Mouse (Mus musculus) bone marrow, adult 2 months (tissue): ENCODE measurements around the gene Fpr1. TPM values are rescaled to one million over a fixed set of nuclear protein-coding genes. Genes with fewer than 3 reads are reported as not detected.
"Not testable (repeated sequence)": the region's sequence is repeated elsewhere in the genome, so short reads cannot be mapped to it uniquely, and the experiment has no call there.

ENCODE experiments used
- H3K27ac ChIP-seq: fragments of 200-500 bp; 2 replicates; pipeline ENCODE4 v1.5.1; 2012; ENCODE audit warnings: low read depth, mild to moderate bottlenecking, control low read depth, inconsistent platforms, low read length; ENCODE audit not compliant: control insufficient read depth, poor library complexity, insufficient read depth
- H3K4me1 ChIP-seq: fragments of 200-500 bp; 2 replicates; pipeline ENCODE4 v1.6.1; 2011; ENCODE audit warnings: low read length; ENCODE audit not compliant: control insufficient read depth, insufficient read depth
- H3K4me3 ChIP-seq: fragments of 200-500 bp; replicated peaks from 2 replicates; pipeline ENCODE3; 2011; ENCODE audit warnings: mild to moderate bottlenecking, low read depth, low read length, control low read depth; ENCODE audit not compliant: control insufficient read depth
- CTCF ChIP-seq: fragments of 200-500 bp; IDR thresholded peaks from 2 replicates; pipeline ENCODE4 v1.5.1; 2011; ENCODE audit warnings: low read length, control low read depth; ENCODE audit not compliant: control insufficient read depth, insufficient read depth
- POLR2A ChIP-seq: fragments of 200-500 bp; IDR thresholded peaks from 2 replicates; pipeline ENCODE4 v1.6.1; 2011; ENCODE audit warnings: low read depth, mild to moderate bottlenecking, control low read depth, low read length, borderline replicate concordance; ENCODE audit not compliant: control insufficient read depth
- WGBS: fragments of 180-500 bp; shearing (Covaris S2); methylation state at CpG from one replicate; pipeline ENCODE4 v1.1.7; 2018; 5-methylcytosine and 5-hydroxymethylcytosine counted together
- polyA plus RNA-seq: library from polyadenylated mRNA; stranded (reverse); fragments of >200 nt; gene quantifications from 2 replicates; pipeline ENCODE4 v1.2.4, GENCODE M21; 2011; ENCODE audit warnings: low replicate concordance; ENCODE audit not compliant: missing spikeins, insufficient read depth, insufficient read length

The Fpr1 gene
- 4.9 and 29.1 TPM in 2 replicates for polyA plus RNA-seq

- 58% methylated on average over 1 of the region's 1 CpGs for WGBS
- Histone ChIP-seq H3K4me3 (peak within 1 kb of the TSS; percentile 71), H3K4me1 (no peaks in the 10 kb centered on the region; the same call in 1 of the 2 replicates), H3K27ac (peak within 1 kb of the TSS; percentile 70; the same call in 1 of the 2 replicates)
- no peak for TF ChIP-seq CTCF
- no peak for TF ChIP-seq POLR2A
Observed at GRCm38 (mm10) chr17:17883840-17884239, at the start of gene Fpr1. TSS of gene Fpr1 (minus strand) at chr17:17883940.

GRCm38 (mm10) chr17:17917782-17918181 lies 34.0 kb upstream of the Fpr1 start:
- TF ChIP-seq POLR2A (no peak), CTCF (no peak)
- no peak overlapping the region for H3K4me3 ChIP-seq
- H3K4me1 ChIP-seq, result no peaks in the 10 kb centered on the region
- no peak overlapping the region for H3K27ac ChIP-seq

- WGBS, result 53% methylated on average over 1 of the region's 1 CpGs
- no peak overlapping the region for H3K27ac ChIP-seq
- no peaks in the 10 kb centered on the region for H3K4me1 ChIP-seq
- TF ChIP-seq CTCF (no peak), POLR2A (no peak)
- no peak overlapping the region for H3K4me3 ChIP-seq
Observed at GRCm38 (mm10) chr17:17917376-17917775, 33.6 kb upstream of the Fpr1 start.

- not testable (repeated sequence) for H3K4me3 ChIP-seq, H3K27ac ChIP-seq, H3K4me1 ChIP-seq
- WGBS, result 78% methylated on average over 8 of the region's 8 CpGs
Observed at GRCm38 (mm10) chr17:17912618-17913017, 28.9 kb upstream of the Fpr1 start.

- WGBS, result 16% methylated on average over 51 of the region's 51 CpGs
- TF ChIP-seq CTCF (no peak), POLR2A (no peak)
- Histone ChIP-seq H3K4me1 (no peaks in the 10 kb centered on the region; the same call in 1 of the 2 replicates), H3K27ac (no peak overlapping the region), H3K4me3 (peak overlapping the region; percentile 39)
Observed at GRCm38 (mm10) chr17:17909636-17910421, 26.1 kb upstream of the Fpr1 start.

GRCm38 (mm10) chr17:17900768-17901167 lies 17.0 kb upstream of the Fpr1 start:
- no peak overlapping the region for H3K27ac ChIP-seq
- H3K4me3 ChIP-seq, result no peak overlapping the region
- WGBS, result 3% methylated on average over 1 of the region's 1 CpGs
- TF ChIP-seq CTCF, result no peak
- no peaks in the 10 kb centered on the region; the same call in 1 of the 2 replicates for H3K4me1 ChIP-seq

- Histone ChIP-seq H3K4me3 (no peak overlapping the region), H3K27ac (no peak overlapping the region), H3K4me1 (no peaks in the 10 kb centered on the region; the same call in 1 of the 2 replicates)
- 83% methylated on average over 2 of the region's 2 CpGs for WGBS
- no peak for TF ChIP-seq CTCF
- TF ChIP-seq POLR2A, result no peak
Observed at GRCm38 (mm10) chr17:17899268-17899667, 15.5 kb upstream of the Fpr1 start.

- Histone ChIP-seq H3K4me1 (no peaks in the 10 kb centered on the region; the same call in 1 of the 2 replicates), H3K27ac (no peak overlapping the region), H3K4me3 (no peak overlapping the region)
- 0 out of 2 replicates have a peak, but pooled peaks have one; percentile 3 for TF ChIP-seq CTCF
- TF ChIP-seq POLR2A, result no peak
- 2% methylated on average over 4 of the region's 4 CpGs for WGBS
Observed at GRCm38 (mm10) chr17:17896039-17896438, 12.3 kb upstream of the Fpr1 start.

- 43% methylated on average over 2 of the region's 2 CpGs for WGBS
- TF ChIP-seq POLR2A (no peak), CTCF (no peak)
- Histone ChIP-seq H3K27ac (no peak overlapping the region), H3K4me3 (no peak overlapping the region), H3K4me1 (no peaks in the 10 kb centered on the region; the same call in 1 of the 2 replicates)
Observed at GRCm38 (mm10) chr17:17889732-17890425, 6.1 kb upstream of the Fpr1 start.
